Mouse (Mus musculus) G1E (cell line): ENCODE measurements around the gene Epb41l5.

ENCODE experiments used
- CTCF ChIP-seq: IDR thresholded peaks from 2 replicates; pipeline ENCODE4 v1.5.1; 2012; ENCODE audit warnings: low read depth, low read length, inconsistent platforms, mixed read lengths
- POLR2AphosphoS5 ChIP-seq: IDR thresholded peaks from 2 replicates; pipeline ENCODE4 v1.6.1; 2012; ENCODE audit warnings: low read depth, low read length, inconsistent platforms; ENCODE audit not compliant: insufficient replicate concordance
- TAL1 ChIP-seq: conservative IDR thresholded peaks from 2 replicates; pipeline ENCODE4 v1.6.1; 2012; ENCODE audit warnings: low read depth, low read length, inconsistent platforms, mixed read lengths

DNA sequence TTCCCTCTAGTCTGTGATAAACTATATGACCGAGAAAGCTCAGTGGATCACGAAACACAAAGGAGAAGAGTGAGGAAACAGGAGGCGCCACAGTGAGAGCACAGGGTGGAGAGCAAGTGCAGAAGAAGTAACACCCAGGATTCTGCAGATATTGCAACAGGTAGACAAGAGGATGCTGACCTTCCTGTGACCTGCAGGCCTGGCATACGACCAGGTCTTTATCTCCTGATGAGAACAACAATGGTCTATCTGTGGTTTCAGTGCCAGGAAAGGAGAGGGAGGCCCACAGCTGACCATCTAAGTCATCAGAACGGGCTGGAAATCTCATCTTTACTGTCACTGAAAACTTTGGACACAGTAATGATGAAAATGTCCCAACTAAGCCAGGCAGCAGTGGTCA lies 93.1 kb downstream of the Epb41l5 start:
- no peak for TF ChIP-seq CTCF
- no peak for TF ChIP-seq TAL1
- TF ChIP-seq POLR2AphosphoS5 = no peak
